ENCODE assay signal across 9 mouse cellular contexts in the genomic region with DNA sequence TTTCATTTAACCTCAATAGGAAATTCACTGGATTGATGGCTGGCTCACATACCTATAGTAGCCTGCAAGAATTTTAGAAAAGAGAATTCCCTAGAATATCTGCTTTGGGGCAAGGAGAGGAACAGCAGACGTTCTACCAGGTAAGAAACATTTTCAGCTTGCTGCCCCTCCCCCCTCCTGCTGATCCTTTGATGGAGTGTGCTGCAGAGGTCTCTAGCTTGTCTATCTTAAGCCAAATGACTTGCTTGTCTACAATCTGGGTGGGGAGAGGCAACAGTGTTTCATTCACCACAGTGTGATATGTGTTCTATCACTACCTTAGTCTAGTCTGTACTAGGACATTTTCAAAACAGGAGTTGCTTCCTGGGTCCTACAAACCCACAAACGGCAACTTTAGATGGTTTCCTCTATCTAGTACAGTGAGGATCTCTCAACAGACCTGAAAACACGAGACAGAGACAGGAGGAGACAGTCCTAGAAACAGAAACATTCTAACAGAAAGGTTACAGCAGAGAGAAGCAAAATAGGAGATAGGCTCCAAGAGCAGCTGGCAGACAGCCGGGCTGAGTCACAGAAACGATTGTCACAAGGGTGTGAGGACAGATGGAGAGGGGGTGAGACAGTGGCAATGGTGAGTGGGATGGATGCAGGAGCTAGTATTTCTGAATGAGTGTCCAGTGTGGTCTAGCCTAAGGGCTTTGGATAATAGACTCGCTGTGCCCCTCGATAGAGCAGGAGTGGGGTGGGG. TPM values are rescaled to one million over a fixed set of nuclear protein-coding genes. Genes with fewer than 3 reads are reported as not detected.
DNase-seq lines count a peak whose midpoint lies in the region; ATAC-seq and TF ChIP-seq lines count a peak whose summit lies in the region.
"Had no signal": no experiment of that assay in that cellular context is flagged by ENCODE, and none has a peak within 500 bp of the region (broad histone marks: within the 10 kb centered on the region; RNA-seq: fewer than 3 reads in every experiment).

No protein-coding gene starts in this region.

- peaks cover 14% of the 10 kb centered on the region for H3K4me1 ChIP-seq in midbrain, embryonic 10.5 days
- peaks cover 2% of the 10 kb centered on the region for H3K4me1 ChIP-seq in midbrain, embryonic 16.5 days (ENCODE audit: control insufficient read depth, insufficient read depth, low read length)
- peaks cover 23% of the 10 kb centered on the region for H3K4me1 ChIP-seq in heart, embryonic 13.5 days
- H3K4me1 ChIP-seq in testis, adult 2 months (ENCODE audit: control insufficient read depth, insufficient read depth, low read length) = peaks cover 2% of the 10 kb centered on the region; the same call in 1 of the 2 replicates
- H3K4me1 ChIP-seq: embryonic facial prominence, embryonic 12.5 days had no signal

- 72% methylated on average over 7 of the region's 7 CpGs for WGBS in midbrain, embryonic 10.5 days
- 49% methylated on average over 7 of the region's 7 CpGs for WGBS in midbrain, embryonic 16.5 days
- WGBS in heart, embryonic 13.5 days = 23% methylated on average over 7 of the region's 7 CpGs

- no peak overlapping the region for H3K4me2 ChIP-seq in midbrain, embryonic 16.5 days (ENCODE audit: low read length)
- H3K4me2 ChIP-seq in heart, embryonic 13.5 days = peak overlapping the region; percentile 50
- H3K4me2 ChIP-seq: embryonic facial prominence, embryonic 12.5 days had no signal

- H3K4me3 ChIP-seq in midbrain, embryonic 10.5 days = no peak overlapping the region
- no peak overlapping the region for H3K4me3 ChIP-seq in midbrain, embryonic 16.5 days (ENCODE audit: low read depth, low read length)
- H3K4me3 ChIP-seq in heart, embryonic 13.5 days = no peak overlapping the region
- no peak overlapping the region for H3K4me3 ChIP-seq in testis, adult 2 months (ENCODE audit: control insufficient read depth, low read depth, low read length)
- H3K4me3 ChIP-seq: embryonic facial prominence, embryonic 12.5 days had no signal

- no peaks in the 10 kb centered on the region for H3K36me3 ChIP-seq in midbrain, embryonic 10.5 days
- H3K36me3 ChIP-seq in midbrain, embryonic 16.5 days (ENCODE audit: control insufficient read depth, insufficient read depth, low read length) = no peaks in the 10 kb centered on the region
- H3K36me3 ChIP-seq in heart, embryonic 13.5 days = no peaks in the 10 kb centered on the region
- H3K36me3 ChIP-seq in testis, adult 2 months (ENCODE audit: control insufficient read depth, insufficient read depth, low read length) = no peaks in the 10 kb centered on the region
- H3K36me3 ChIP-seq: embryonic facial prominence, embryonic 12.5 days had no signal

- H3K9ac ChIP-seq in midbrain, embryonic 16.5 days (ENCODE audit: low read depth, low read length) = no peak overlapping the region
- H3K9ac ChIP-seq in heart, embryonic 13.5 days = 0 out of 2 replicates have a peak overlapping the region, but pooled peaks have one; percentile 24
- H3K9ac ChIP-seq: embryonic facial prominence, embryonic 12.5 days had no signal

- 0 out of 2 replicates have a peak overlapping the region, but pooled peaks have one; percentile 6 for H3K27ac ChIP-seq in midbrain, embryonic 10.5 days (replicated peaks)
- H3K27ac ChIP-seq in midbrain, embryonic 16.5 days (ENCODE audit: low read length) = no peak overlapping the region
- peak overlapping the region; percentile 72 for H3K27ac ChIP-seq in heart, embryonic 13.5 days (replicated peaks)
- 0 out of 2 replicates have a peak overlapping the region, but pooled peaks have one; percentile 21 for H3K27ac ChIP-seq in testis, adult 2 months (ENCODE audit: control insufficient read depth, insufficient read depth, low read depth, low read length)
- H3K27ac ChIP-seq: embryonic facial prominence, embryonic 12.5 days had no signal

- ATAC-seq in midbrain, embryonic 16.5 days = no peak
- no peak for ATAC-seq in heart, embryonic 13.5 days (ENCODE audit: extremely low read depth, insufficient number of reproducible peaks, low FRiP score, low TSS enrichment)

- DNase-seq in midbrain, embryonic 10.5 days (ENCODE audit: low spot score) = no peak
- DNase-seq in cerebellum, adult 9-10 months = peak; percentile 88
- peak; percentile 65 to 77 for DNase-seq in layer of hippocampus, postnatal 14 days (ENCODE audit: low spot score in 2 of 2)
- no peak for DNase-seq in urinary bladder, postnatal 14 days (ENCODE audit: low spot score)
- no peak for DNase-seq in lung, postnatal 25 days (ENCODE audit: low spot score)

- no peak for TF ChIP-seq POLR2A in testis, adult 2 months (IDR thresholded peaks at IDR 0.05; ENCODE audit: control insufficient read depth, low read depth, low read length)

- TF ChIP-seq CTCF in testis, adult 2 months (IDR thresholded peaks at IDR 0.05; ENCODE audit: control insufficient read depth, insufficient read depth, insufficient replicate concordance, low read depth, low read length) = no peak

- no peaks in the 10 kb centered on the region for H3K27me3 ChIP-seq in midbrain, embryonic 10.5 days (ENCODE audit: low read depth, poor library complexity, severe bottlenecking)
- no peaks in the 10 kb centered on the region for H3K27me3 ChIP-seq in midbrain, embryonic 16.5 days (ENCODE audit: control insufficient read depth, insufficient read depth, low read depth, low read length)
- H3K27me3 ChIP-seq in heart, embryonic 13.5 days (replicated peaks) = no peaks in the 10 kb centered on the region
- H3K27me3 ChIP-seq in testis, adult 2 months (ENCODE audit: control insufficient read depth, insufficient read depth, low read length) = no peaks in the 10 kb centered on the region
- H3K27me3 ChIP-seq: embryonic facial prominence, embryonic 12.5 days had no signal

- no peaks in the 10 kb centered on the region for H3K9me3 ChIP-seq in midbrain, embryonic 10.5 days (replicated peaks)
- no peaks in the 10 kb centered on the region for H3K9me3 ChIP-seq in midbrain, embryonic 16.5 days (replicated peaks; ENCODE audit: control insufficient read depth, low read length, poor library complexity, severe bottlenecking)
- no peaks in the 10 kb centered on the region for H3K9me3 ChIP-seq in heart, embryonic 13.5 days
- H3K9me3 ChIP-seq: embryonic facial prominence, embryonic 12.5 days had no signal

RNA-seq across cellular contexts. Expression of a gene that starts 41.2 kb away (rescaled TPM):
- polyA plus RNA-seq in midbrain, embryonic 10.5 days (2016; fragmentation: Nextera tagmentation; extraction: Ambion mirVana) = 0.22 and 0.38 TPM in 2 replicates
- polyA plus RNA-seq in midbrain, embryonic 16.5 days (2015; fragmentation: Nextera tagmentation; extraction: Ambion mirVana) = 0.16 and 0.34 TPM in 2 replicates
- 0.13 and 0.21 TPM in 2 replicates for polyA plus RNA-seq in heart, embryonic 13.5 days (2015; fragmentation: Nextera tagmentation; extraction: Ambion mirVana)
- 1 to 10 TPM in 1 of 2 experiments, under 1 TPM in 1; 0.55 to 1.1 TPM for total RNA-seq in layer of hippocampus, postnatal 14 days (2021)
- polyA plus RNA-seq in testis, adult 2 months (2012; rRNA removed) = 0.20 TPM in 1 of 2 replicates, not detected in the other

Comparison
In these comparisons a context has a peak if more than half of its experiments do, and no peak if none do; other contexts are left out.
1. DNase-seq: peak in cerebellum, adult 9-10 months (single experiment) and layer of hippocampus, postnatal 14 days (2 of 2); none in midbrain, embryonic 10.5 days (single experiment), urinary bladder, postnatal 14 days (single experiment) and lung, postnatal 25 days (single experiment).